Comparison of ENCODE assay signal across 12 mouse cellular contexts in genomic region chr12:110112051-110112722, GRCm38 (mm10).
DNase-seq lines count a peak whose midpoint lies in the region.
"Had no signal": no experiment of that assay in that cellular context is flagged by ENCODE, and none has a peak within 500 bp of the region (broad histone marks: within the 10 kb centered on the region; RNA-seq: fewer than 3 reads in every experiment).

No protein-coding gene starts in this region.

- DNase-seq in left cerebral cortex, postnatal 4 days, result peak; percentile 33
- DNase-seq in left cerebral cortex, postnatal 25 days (ENCODE audit: low spot score in 2 of 2), result no peak
- DNase-seq in heart, postnatal 10 days, result peak; percentile 62 to 73
- DNase-seq in kidney, postnatal 14 days, result peak; percentile 27
- DNase-seq in retina, postnatal 1 day, result peak; percentile 21
- no peak for DNase-seq in adrenal gland, adult 8-10 months
- DNase-seq in midbrain, embryonic 10.5 days (ENCODE audit: low spot score), result no peak
- DNase-seq in gastrocnemius, adult 8-10 months (ENCODE audit: low spot score in 2 of 2), result no peak
- DNase-seq: right cerebral cortex, postnatal 14 days had no signal

- H3K27me3 ChIP-seq in midbrain, embryonic 10.5 days (ENCODE audit: low read depth, poor library complexity, severe bottlenecking), result no peaks in the 10 kb centered on the region
- H3K27me3 ChIP-seq: intestine, embryonic 15.5 days; stomach, embryonic 15.5 days had no signal

- no peak overlapping the region; the same call in 1 of the 2 replicates for H3K27ac ChIP-seq in midbrain, embryonic 10.5 days (replicated peaks)
- H3K27ac ChIP-seq: intestine, embryonic 15.5 days; limb, embryonic 12.5 days; stomach, embryonic 15.5 days had no signal

- H3K4me1 ChIP-seq in midbrain, embryonic 10.5 days, result peaks cover 6% of the 10 kb centered on the region; the same call in 1 of the 2 replicates
- H3K4me1 ChIP-seq: intestine, embryonic 15.5 days; limb, embryonic 12.5 days; stomach, embryonic 15.5 days had no signal

- H3K9me3 ChIP-seq in midbrain, embryonic 10.5 days (replicated peaks), result no peaks in the 10 kb centered on the region
- H3K9me3 ChIP-seq: intestine, embryonic 15.5 days; limb, embryonic 12.5 days; stomach, embryonic 15.5 days had no signal

- 81% methylated on average over 11 of the region's 11 CpGs for WGBS in midbrain, embryonic 10.5 days

- H3K36me3 ChIP-seq in midbrain, embryonic 10.5 days, result no peaks in the 10 kb centered on the region
- H3K36me3 ChIP-seq: intestine, embryonic 15.5 days; limb, embryonic 12.5 days; stomach, embryonic 15.5 days had no signal

- no peak overlapping the region for H3K4me3 ChIP-seq in midbrain, embryonic 10.5 days
- H3K4me3 ChIP-seq: intestine, embryonic 15.5 days; limb, embryonic 12.5 days; stomach, embryonic 15.5 days had no signal

- intact Hi-C loops in left cerebral cortex, postnatal 4 days (cut with DNase I), result no loop called here
- intact Hi-C loops in left cerebral cortex, postnatal 25 days (cut with DNase I), result no loop called here
- intact Hi-C loops in heart, postnatal 10 days (cut with DNase I), result no loop called here

Comparison
In these comparisons a context has a peak if more than half of its experiments do, and no peak if none do; other contexts are left out.
1. DNase-seq: peak in left cerebral cortex, postnatal 4 days (single experiment), heart, postnatal 10 days (2 of 2), kidney, postnatal 14 days (single experiment) and retina, postnatal 1 day (single experiment); none in left cerebral cortex, postnatal 25 days (0 of 2), adrenal gland, adult 8-10 months (single experiment), midbrain, embryonic 10.5 days (single experiment) and gastrocnemius, adult 8-10 months (0 of 2).